Mouse (Mus musculus) ES-Bruce4 (cell line): ENCODE results near the gene C530008M17Rik. TPM values are rescaled to one million over a fixed set of nuclear protein-coding genes. Genes with fewer than 3 reads are reported as not detected.

Experiments
- H3K27ac ChIP-seq: 2 replicates; pipeline ENCODE4 v1.5.1; 2012; ENCODE audit warnings: low read length, inconsistent platforms; ENCODE audit not compliant: insufficient read depth
- H3K27me3 ChIP-seq: 2 replicates; pipeline ENCODE4 v1.6.1; 2012; ENCODE audit warnings: mild to moderate bottlenecking, low read length, inconsistent platforms; ENCODE audit not compliant: control insufficient read depth, poor library complexity, insufficient read depth, severe bottlenecking
- H3K36me3 ChIP-seq: 2 replicates; pipeline ENCODE4 v1.6.1; 2012; ENCODE audit warnings: inconsistent platforms, mild to moderate bottlenecking, low read length, moderate library complexity; ENCODE audit not compliant: control insufficient read depth, poor library complexity, insufficient read depth, severe bottlenecking
- H3K4me1 ChIP-seq: one replicate; pipeline ENCODE4 v1.8.1; 2011; ENCODE audit warnings: low read length; ENCODE audit not compliant: control insufficient read depth, insufficient read depth
- H3K4me3 ChIP-seq: 2 replicates; pipeline ENCODE4 v1.5.1; 2011; ENCODE audit warnings: low read depth, mild to moderate bottlenecking, low read length
- H3K9ac ChIP-seq: 2 replicates; pipeline ENCODE4 v1.6.1; 2012; ENCODE audit warnings: low read depth, mild to moderate bottlenecking, inconsistent platforms; ENCODE audit not compliant: poor library complexity, severe bottlenecking
- H3K9me3 ChIP-seq: replicated peaks from 2 replicates; pipeline ENCODE4 v1.6.1; 2012; ENCODE audit warnings: mild to moderate bottlenecking, low read length, inconsistent platforms; ENCODE audit not compliant: control insufficient read depth, poor library complexity, insufficient read depth, severe bottlenecking
- CTCF ChIP-seq: IDR thresholded peaks from one replicate; pipeline ENCODE4 v1.8.1; 2011; ENCODE audit warnings: low read depth, low read length
- EP300 ChIP-seq: IDR thresholded peaks from 2 replicates; pipeline ENCODE4 v1.6.1; 2011; ENCODE audit warnings: low read depth, low read length; ENCODE audit not compliant: insufficient read depth
- POLR2A ChIP-seq: IDR thresholded peaks from one replicate; pipeline ENCODE4 v1.8.1; 2011; ENCODE audit warnings: low read length; ENCODE audit not compliant: insufficient read depth
- polyA plus RNA-seq: library from polyadenylated mRNA; stranded (reverse); fragments of >200 nt; gene quantifications from 2 replicates; pipeline ENCODE4 v1.2.4, GENCODE M21; 2011; ENCODE audit warnings: low read depth; ENCODE audit not compliant: missing spikeins, insufficient read depth, insufficient read length

C530008M17Rik gene
- polyA plus RNA-seq, 1 experiment: 5.1 TPM

GRCm38 (mm10) chr5:76769572-76769971 is 113.3 kb downstream of the C530008M17Rik start:
- no peaks in the 10 kb centered on the region for H3K9me3 ChIP-seq
- peaks cover 1% of the 10 kb centered on the region; the same call in 1 of the 2 replicates for H3K27me3 ChIP-seq
- no peak overlapping the region for H3K9ac ChIP-seq
- TF ChIP-seq EP300 (no peak), CTCF (no peak), POLR2A (no peak)
- H3K4me3 ChIP-seq: no peak overlapping the region
- H3K4me1 ChIP-seq: no peaks in the 10 kb centered on the region
- H3K27ac ChIP-seq: no peak overlapping the region
- H3K36me3 ChIP-seq: no peaks in the 10 kb centered on the region

GRCm38 (mm10) chr5:76771371-76771770 is 115.1 kb downstream of the C530008M17Rik start:
- H3K9me3 ChIP-seq: no peaks in the 10 kb centered on the region
- H3K4me1 ChIP-seq: no peaks in the 10 kb centered on the region
- H3K36me3 ChIP-seq: no peaks in the 10 kb centered on the region
- H3K9ac ChIP-seq: no peak overlapping the region
- no peak for TF ChIP-seq EP300
- no peak for TF ChIP-seq POLR2A
- no peak for TF ChIP-seq CTCF
- H3K27me3 ChIP-seq: no peaks in the 10 kb centered on the region
- no peak overlapping the region for H3K27ac ChIP-seq
- H3K4me3 ChIP-seq: no peak overlapping the region

- no peaks in the 10 kb centered on the region for H3K36me3 ChIP-seq
- H3K4me3 ChIP-seq: no peak overlapping the region
- H3K9ac ChIP-seq: no peak overlapping the region
- no peak for TF ChIP-seq CTCF
- TF ChIP-seq EP300: no peak
- no peak for TF ChIP-seq POLR2A
- H3K27ac ChIP-seq: no peak overlapping the region
- no peaks in the 10 kb centered on the region for H3K4me1 ChIP-seq
- no peaks in the 10 kb centered on the region for H3K9me3 ChIP-seq
- H3K27me3 ChIP-seq: no peaks in the 10 kb centered on the region
Measured at GRCm38 (mm10) chr5:76772831-76773230, 116.5 kb downstream of the C530008M17Rik start.

- Histone ChIP-seq H3K9me3 (no peaks in the 10 kb centered on the region), H3K4me1 (no peaks in the 10 kb centered on the region), H3K9ac (no peak overlapping the region), H3K27me3 (no peaks in the 10 kb centered on the region), H3K4me3 (no peak overlapping the region), H3K27ac (no peak overlapping the region), H3K36me3 (no peaks in the 10 kb centered on the region)
- TF ChIP-seq POLR2A: no peak
Measured at GRCm38 (mm10) chr5:76773492-76774158, 117.3 kb downstream of the C530008M17Rik start.

- Histone ChIP-seq H3K27ac (no peak overlapping the region), H3K27me3 (no peaks in the 10 kb centered on the region)
Measured at GRCm38 (mm10) chr5:76779094-76779615, 122.8 kb downstream of the C530008M17Rik start.

GRCm38 (mm10) chr5:76781943-76782342 is 125.6 kb downstream of the C530008M17Rik start:
- Histone ChIP-seq H3K36me3 (no peaks in the 10 kb centered on the region), H3K27me3 (no peaks in the 10 kb centered on the region), H3K4me1 (no peaks in the 10 kb centered on the region), H3K27ac (no peak overlapping the region), H3K9ac (no peak overlapping the region), H3K4me3 (no peak overlapping the region), H3K9me3 (no peaks in the 10 kb centered on the region)
- TF ChIP-seq POLR2A: no peak
- no peak for TF ChIP-seq CTCF
- no peak for TF ChIP-seq EP300

More at GRCm38 (mm10) chr5:76779094-76779615, 122.8 kb downstream of the C530008M17Rik start:
- Histone ChIP-seq H3K36me3 (no peaks in the 10 kb centered on the region), H3K4me3 (no peak overlapping the region), H3K9me3 (no peaks in the 10 kb centered on the region), H3K4me1 (no peaks in the 10 kb centered on the region), H3K9ac (no peak overlapping the region)
- TF ChIP-seq CTCF: no peak
